Mouse (Mus musculus) heart, adult 9 months (tissue): ENCODE data around the gene Fn1.

Source experiments
- DNase-seq, 2 experiments: peaks; one replicate each; pipeline ENCODE4 v3.0.0; 2022; ENCODE audit warnings: low spot score in 2 of 2

The Fn1 gene

GRCm38 (mm10) chr1:71650741-71651140 is 2.3 kb downstream of the Fn1 start:
- no peak for DNase-seq

GRCm38 (mm10) chr1:71648166-71648565 is 4.8 kb downstream of the Fn1 start:
- DNase-seq, result no peak

GRCm38 (mm10) chr1:71646774-71647173 is 6.2 kb downstream of the Fn1 start:
- DNase-seq, result no peak

GRCm38 (mm10) chr1:71645999-71646398 is 7.0 kb downstream of the Fn1 start:
- no peak for DNase-seq

GRCm38 (mm10) chr1:71645466-71645865 is 7.5 kb downstream of the Fn1 start:
- no peak for DNase-seq

GRCm38 (mm10) chr1:71642794-71643193 is 10.2 kb downstream of the Fn1 start:
- DNase-seq, result no peak

- no peak for DNase-seq
These were observed 11.8 kb downstream of the Fn1 start for GRCm38 (mm10) chr1:71641206-71641605.

GRCm38 (mm10) chr1:71640157-71640556 is 12.8 kb downstream of the Fn1 start:
- DNase-seq, result no peak

- DNase-seq, result no peak
These were observed 16.3 kb downstream of the Fn1 start for GRCm38 (mm10) chr1:71636665-71637064.

- no peak for DNase-seq
These were observed 16.9 kb downstream of the Fn1 start for GRCm38 (mm10) chr1:71636116-71636515.

GRCm38 (mm10) chr1:71635101-71636014 is 17.6 kb downstream of the Fn1 start:
- no peak for DNase-seq

- DNase-seq, result no peak
These were observed 18.5 kb downstream of the Fn1 start for GRCm38 (mm10) chr1:71634471-71634981.

- no peak for DNase-seq
These were observed 20.6 kb downstream of the Fn1 start for GRCm38 (mm10) chr1:71632387-71632786.

- DNase-seq, result no peak
These were observed 21.2 kb downstream of the Fn1 start for GRCm38 (mm10) chr1:71631811-71632210.

- DNase-seq, result no peak
These were observed 22.8 kb downstream of the Fn1 start for GRCm38 (mm10) chr1:71630243-71630642.

GRCm38 (mm10) chr1:71623625-71624024 is 29.4 kb downstream of the Fn1 start:
- no peak for DNase-seq

- no peak for DNase-seq
These were observed 31.5 kb downstream of the Fn1 start for GRCm38 (mm10) chr1:71621526-71621925.

- DNase-seq, result no peak
These were observed 38.3 kb downstream of the Fn1 start for GRCm38 (mm10) chr1:71614545-71615246.

GRCm38 (mm10) chr1:71612256-71612655 is 40.7 kb downstream of the Fn1 start:
- DNase-seq, result no peak

- no peak for DNase-seq
These were observed 43.1 kb downstream of the Fn1 start for GRCm38 (mm10) chr1:71609916-71610315.

GRCm38 (mm10) chr1:71609057-71609775 is 43.8 kb downstream of the Fn1 start:
- DNase-seq, result no peak
